Mouse (Mus musculus) mesoderm, embryonic 11.5 days (tissue): ENCODE data around the gene Zfp787.
"Not testable (repeated sequence)": the region's sequence is repeated elsewhere in the genome, so short reads cannot be mapped to it uniquely, and the experiment has no call there.

Source experiments
- DNase-seq: peaks from one replicate; pipeline ENCODE4 v3.0.0-alpha.2; 2012; ENCODE audit warnings: low read depth, low spot score

The Zfp787 gene

DNA sequence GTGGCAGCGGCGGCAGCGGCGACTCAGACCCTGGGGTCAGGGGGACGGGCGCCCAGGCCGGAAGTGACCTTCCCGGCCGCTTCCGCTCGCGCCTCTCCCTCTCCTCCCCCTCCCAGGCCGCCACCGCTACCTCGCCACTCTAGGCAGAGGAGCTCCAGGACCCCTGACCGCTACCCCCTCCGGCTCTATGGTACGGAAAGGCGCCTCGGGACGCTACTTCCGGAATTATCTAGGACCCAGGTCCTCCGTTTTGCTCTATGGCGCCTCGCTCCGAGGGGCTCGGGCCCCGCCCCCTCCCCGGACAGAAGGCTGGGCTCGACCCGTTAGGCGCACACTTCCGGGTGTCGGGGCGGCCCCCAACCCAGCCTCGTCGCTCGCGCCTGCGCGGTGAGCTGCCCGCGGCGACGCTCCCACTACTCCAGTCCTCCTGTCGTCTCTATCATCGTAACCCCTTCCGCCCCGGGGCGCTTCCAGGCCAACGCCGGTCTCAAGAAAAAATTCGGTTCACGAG, at the start of gene Zfp787:
TSS of gene Zfp787 (minus strand) at position 97 of the 511 bp plus-strand sequence.
- peak; percentile 97 for DNase-seq

DNA sequence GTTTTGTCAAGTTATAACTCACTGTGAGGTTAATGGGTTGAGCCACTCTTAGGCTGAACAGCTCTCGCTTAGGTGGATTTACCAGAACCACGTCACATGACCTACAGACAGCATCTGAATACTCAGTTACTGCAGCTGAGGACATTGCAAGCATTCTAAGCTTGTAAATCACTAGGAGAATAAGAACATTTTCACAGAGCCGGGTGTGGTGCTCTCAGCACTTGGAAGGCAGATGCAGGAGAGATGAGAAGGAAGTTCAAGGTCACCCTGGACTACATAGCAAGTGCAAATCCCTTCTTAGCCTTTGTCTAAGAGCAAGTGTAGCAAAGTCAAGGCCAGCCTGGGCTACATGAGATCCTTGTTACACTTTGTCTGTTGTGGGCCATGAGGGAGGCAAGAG, 48.4 kb upstream of the Zfp787 start:
- no peak for DNase-seq

DNA sequence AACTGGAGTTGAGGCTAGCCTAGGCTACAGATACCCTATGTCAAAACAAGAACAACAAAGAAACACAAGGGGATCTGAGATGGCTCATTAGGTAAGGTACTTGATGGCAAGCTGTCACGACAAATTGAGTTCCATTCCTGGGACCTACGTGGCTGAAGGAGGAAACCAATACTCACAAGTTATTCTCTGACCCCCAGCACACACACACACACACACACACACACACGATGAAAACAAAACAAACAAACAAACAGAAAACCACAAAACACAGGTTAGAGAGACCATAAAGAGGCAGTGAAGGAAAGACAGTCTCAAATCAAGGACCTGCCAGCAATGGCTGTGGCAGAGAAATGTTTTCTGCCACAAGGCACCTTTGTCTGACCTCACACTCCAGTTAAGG, 41.0 kb upstream of the Zfp787 start, which contains the start of gene Galp:
TSS of gene Galp (plus strand) at position 301 of the 400 bp plus-strand sequence.
- no peak for DNase-seq

DNA sequence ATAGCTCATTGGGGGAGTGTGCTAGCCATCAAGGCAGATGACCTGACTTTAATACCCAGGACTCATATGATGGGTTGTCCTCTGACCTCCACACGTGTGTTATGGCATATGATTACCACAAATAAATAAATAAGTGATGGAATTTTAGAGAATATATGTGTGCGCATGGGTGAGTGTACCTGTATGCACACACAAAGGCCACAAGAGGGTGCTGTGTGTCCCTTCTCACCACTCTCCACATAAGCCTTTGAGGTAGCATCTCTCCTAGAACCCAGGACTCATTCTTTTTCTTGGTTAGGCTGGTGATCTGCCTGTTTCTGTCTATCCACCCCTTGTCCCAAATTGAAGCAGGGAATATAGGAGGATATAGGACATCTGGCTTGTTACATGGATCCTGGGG, 40.0 kb upstream of the Zfp787 start:
- no peak for DNase-seq

DNA sequence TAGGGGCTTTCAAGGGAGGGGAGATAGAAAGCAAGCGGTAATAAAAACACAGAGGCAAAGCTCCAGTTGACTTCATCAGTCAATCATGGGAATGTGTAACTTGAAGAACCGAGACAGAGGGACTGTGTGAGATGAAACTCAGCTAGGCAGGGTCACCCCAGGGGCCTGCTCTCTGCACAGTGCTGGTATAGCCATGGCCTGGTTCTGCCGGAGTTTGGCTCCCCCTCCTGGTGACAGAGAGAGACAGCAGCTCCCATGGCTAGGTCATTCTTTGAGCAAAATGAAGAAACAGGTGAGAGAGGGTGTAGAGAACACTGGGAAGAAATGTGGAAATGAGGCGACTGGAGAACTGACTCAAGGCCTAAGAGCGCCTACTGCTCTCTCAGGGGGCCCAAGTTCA, 38.3 kb upstream of the Zfp787 start:
- DNase-seq, result peak; percentile 72

GRCm38 (mm10) chr7:6191376-6191775, 35.6 kb upstream of the Zfp787 start:
- DNase-seq, result peak; percentile 77

GRCm38 (mm10) chr7:6189542-6189941, 33.7 kb upstream of the Zfp787 start:
- no peak for DNase-seq

- DNase-seq, result no peak
Observed at GRCm38 (mm10) chr7:6186756-6187155, 31.0 kb upstream of the Zfp787 start.

DNA sequence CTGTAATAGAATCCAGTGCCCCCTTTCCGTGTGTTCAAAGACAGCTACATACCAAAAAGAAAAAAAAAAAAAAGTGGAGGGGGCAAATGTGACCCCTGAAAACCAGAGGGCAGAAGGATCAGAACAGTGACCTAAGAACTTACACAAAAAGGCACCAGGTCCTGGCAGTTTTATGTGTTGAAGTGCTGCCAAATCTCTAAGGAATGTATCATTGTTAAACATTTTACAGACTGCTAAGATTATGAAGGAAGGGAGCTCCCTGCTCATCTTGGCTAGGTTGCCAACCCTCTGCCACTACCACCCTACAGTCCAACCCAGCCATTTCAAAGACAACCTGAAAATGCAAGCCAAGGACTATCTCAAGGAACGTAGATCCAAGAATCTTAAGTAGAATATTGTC, 30.4 kb upstream of the Zfp787 start:
- DNase-seq, result no peak

- DNase-seq, result no peak
Observed at GRCm38 (mm10) chr7:6185391-6185790, 29.6 kb upstream of the Zfp787 start.

- DNase-seq, result no peak
Observed at GRCm38 (mm10) chr7:6184521-6184920, 28.7 kb upstream of the Zfp787 start.

GRCm38 (mm10) chr7:6183802-6184201, 28.0 kb upstream of the Zfp787 start:
- no peak for DNase-seq

DNA sequence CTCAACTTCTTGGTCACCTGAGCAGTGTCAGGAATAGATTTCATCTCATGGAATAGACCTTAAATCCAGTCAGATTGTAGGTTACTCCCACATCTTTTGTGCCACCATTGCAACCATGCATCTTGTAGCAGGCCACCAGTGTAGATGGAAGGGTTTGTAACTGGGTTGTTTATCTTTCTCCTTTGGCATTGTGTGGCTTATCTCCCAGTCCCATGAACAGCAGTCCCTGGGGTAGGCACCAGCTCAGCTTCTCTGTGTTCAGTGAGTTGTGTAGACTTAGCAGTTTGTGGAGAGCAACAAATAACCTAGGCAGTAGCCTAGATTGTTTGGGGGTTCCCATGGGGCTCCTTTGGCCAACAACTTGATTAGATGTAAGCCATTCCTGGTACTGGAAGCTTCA, 27.1 kb upstream of the Zfp787 start:
- no peak for DNase-seq

GRCm38 (mm10) chr7:6179013-6179412, 23.2 kb upstream of the Zfp787 start:
- DNase-seq, result no peak

DNA sequence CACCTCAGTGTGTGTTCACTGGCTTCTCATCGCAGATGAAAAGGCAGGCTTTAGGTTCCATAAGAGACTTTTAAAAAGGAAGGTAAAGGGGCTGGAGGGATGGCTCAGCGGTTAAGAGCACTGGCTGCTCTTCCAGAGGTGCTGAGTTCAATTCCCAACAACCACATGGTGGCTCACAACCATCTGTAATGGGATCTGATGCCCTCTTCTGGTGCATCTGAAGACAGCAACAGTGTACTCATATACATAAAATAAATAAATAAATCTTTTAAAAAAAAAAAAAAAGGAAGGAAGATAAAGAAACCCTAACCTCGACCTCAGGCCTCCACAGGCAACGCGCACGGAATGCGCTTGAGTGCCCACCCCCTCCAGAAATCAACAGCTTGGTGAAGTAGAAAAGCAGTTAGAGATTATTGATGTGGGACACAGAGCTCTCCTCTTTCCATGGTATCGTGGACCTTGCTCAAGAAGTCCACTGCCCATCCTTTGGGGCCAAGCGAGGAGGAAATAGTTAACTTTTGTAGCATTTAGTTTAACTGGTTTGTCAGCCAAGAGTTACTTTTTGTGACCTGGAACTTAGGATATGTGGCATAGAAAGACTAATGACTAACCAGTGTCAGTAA, 18.7 kb upstream of the Zfp787 start:
- DNase-seq, result not testable (repeated sequence)

DNA sequence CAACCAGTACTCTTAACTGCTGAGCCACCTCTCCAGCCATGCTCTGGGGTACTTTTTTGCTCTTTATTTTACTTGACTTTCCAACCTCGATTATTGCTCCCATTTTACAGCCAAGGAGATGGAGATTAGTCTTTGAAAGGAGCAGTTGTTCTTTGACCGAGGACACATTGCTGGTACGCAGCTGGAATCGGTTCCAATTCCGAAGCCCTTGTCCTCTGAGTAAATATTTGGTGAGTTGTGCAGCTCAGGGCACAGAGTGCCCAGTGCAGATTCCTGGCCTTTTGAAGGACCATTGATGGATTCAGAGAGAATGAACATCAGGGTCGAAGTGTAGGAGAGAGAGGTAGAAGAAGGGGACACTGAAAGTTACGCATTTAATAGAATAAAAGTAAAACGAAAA, 18.1 kb upstream of the Zfp787 start:
- DNase-seq, result no peak

GRCm38 (mm10) chr7:6172674-6173244, 17.0 kb upstream of the Zfp787 start:
- DNase-seq, result no peak

GRCm38 (mm10) chr7:6172006-6172649, 16.3 kb upstream of the Zfp787 start, which contains the start of gene Zfp444:
Gene Zfp444, plus strand, starts transcription at chr7:6172226.
- peak; percentile 98 for DNase-seq

GRCm38 (mm10) chr7:6171444-6172005, 15.7 kb upstream of the Zfp787 start:
- DNase-seq, result peak; percentile 64

DNA sequence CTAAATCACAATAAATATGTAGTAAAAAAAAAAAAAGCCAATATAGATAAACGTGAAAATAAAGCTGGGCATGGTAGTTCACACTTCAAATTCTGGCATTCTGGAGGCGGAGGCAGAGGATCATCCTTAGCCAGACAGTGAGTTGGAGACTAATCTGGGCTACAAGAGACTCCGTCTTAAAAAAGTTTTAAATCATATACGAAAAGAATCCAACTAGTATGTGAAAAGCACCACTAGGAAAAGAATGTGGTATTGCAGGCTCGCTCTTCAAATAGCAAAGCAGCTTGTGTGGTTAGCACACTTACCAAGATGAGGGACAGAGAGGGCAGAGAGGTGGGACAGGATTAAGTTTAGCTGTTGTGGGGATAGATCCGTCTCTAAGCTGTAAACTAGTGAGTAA, 15.1 kb upstream of the Zfp787 start:
- no peak for DNase-seq

GRCm38 (mm10) chr7:6170391-6170790, 14.6 kb upstream of the Zfp787 start:
- DNase-seq, result no peak

DNA sequence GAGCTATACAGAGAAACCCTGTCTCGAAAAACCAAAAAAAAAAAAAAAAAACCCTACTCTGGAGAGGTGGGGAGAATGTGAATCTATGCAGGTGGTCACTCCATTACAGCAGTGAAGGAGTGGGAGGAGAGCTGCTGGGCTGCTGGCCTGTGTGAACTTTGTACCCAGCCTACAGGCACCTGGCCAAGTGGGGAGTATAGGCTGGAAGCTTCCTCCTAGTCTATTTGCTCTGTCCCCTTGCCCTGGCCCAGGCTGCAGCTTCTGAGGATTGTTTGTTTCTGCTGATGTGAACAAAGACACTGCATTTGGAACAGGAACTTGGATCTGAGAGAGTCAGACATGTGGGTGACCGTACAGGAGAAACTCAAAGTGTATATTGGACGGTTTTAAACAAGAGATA, 13.6 kb upstream of the Zfp787 start:
- DNase-seq, result no peak

DNA sequence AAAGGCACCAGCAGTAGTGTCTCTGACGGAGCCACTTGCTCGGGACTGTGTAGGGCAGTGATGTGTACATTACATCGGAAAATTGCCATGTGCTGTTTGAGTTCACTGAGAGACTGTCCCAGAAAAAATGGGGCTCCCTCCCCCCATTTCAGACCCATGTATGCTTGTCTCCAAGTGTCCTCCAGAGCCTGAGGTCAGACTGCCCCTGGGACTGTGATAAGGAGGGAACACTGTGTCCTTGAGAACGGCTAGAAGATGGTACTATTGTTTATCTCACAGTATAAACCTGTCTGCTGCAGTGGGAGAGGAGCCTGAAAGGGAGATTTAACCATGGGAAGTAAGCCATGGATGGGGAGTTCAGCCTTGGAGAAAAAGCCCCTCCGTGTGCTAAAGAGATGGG, 8.9 kb upstream of the Zfp787 start:
- no peak for DNase-seq
